Mouse (Mus musculus) hindbrain, embryonic 14.5 days (tissue): Measurements from ENCODE around the gene Map7d2. TPM values are rescaled to one million over a fixed set of nuclear protein-coding genes. Genes with fewer than 3 reads are reported as not detected.

Experiments used
- ATAC-seq: fragments of 200-750 bp; cut with Nextera tagmentation; 2 replicates; pipeline ENCODE4 v1.8.0; 2017; ENCODE audit warnings: moderate number of reproducible peaks, mild to moderate bottlenecking, moderate TSS enrichment, moderate library complexity; ENCODE audit not compliant: low FRiP score
- DNase-seq: peaks from one replicate; pipeline ENCODE4 v3.0.0-alpha.2; 2015; ENCODE audit warnings: low spot score
- H3K27ac ChIP-seq: fragments of 300-500 bp; sonication (generic); 2 replicates; pipeline ENCODE4 v1.5.1; 2014; ENCODE audit warnings: mild to moderate bottlenecking, moderate library complexity
- H3K27me3 ChIP-seq: fragments of 300-500 bp; sonication (generic); 2 replicates; pipeline ENCODE4 v1.6.1; 2014; ENCODE audit warnings: mild to moderate bottlenecking, low read length, mixed read lengths; ENCODE audit not compliant: control insufficient read depth, insufficient read depth
- H3K36me3 ChIP-seq: fragments of 300-500 bp; sonication (generic); replicated peaks from 2 replicates; pipeline ENCODE4 v1.6.1; 2014; ENCODE audit not compliant: control insufficient read depth, insufficient read depth
- H3K4me1 ChIP-seq: fragments of 300-500 bp; sonication (generic); replicated peaks from 2 replicates; pipeline ENCODE4 v1.6.1; 2014; ENCODE audit warnings: antibody characterized with exemption, low read length, mixed read lengths; ENCODE audit not compliant: control insufficient read depth, insufficient read depth
- H3K4me2 ChIP-seq: fragments of 300-500 bp; sonication (generic); replicated peaks from 2 replicates; pipeline ENCODE4 v1.6.1; 2014; ENCODE audit warnings: mild to moderate bottlenecking, moderate library complexity
- H3K4me3 ChIP-seq: fragments of 300-500 bp; sonication (generic); replicated peaks from 2 replicates; pipeline ENCODE4 v1.5.1; 2014; ENCODE audit warnings: mild to moderate bottlenecking, low read length
- H3K9ac ChIP-seq: fragments of 300-500 bp; sonication (generic); 2 replicates; pipeline ENCODE4 v1.6.1; 2014
- H3K9me3 ChIP-seq: fragments of 300-500 bp; sonication (generic); 2 replicates; pipeline ENCODE4 v1.6.1; 2016; ENCODE audit warnings: low read length; ENCODE audit not compliant: control insufficient read depth
- whole genome bisulfite sequencing: fragments of 180-500 bp; shearing (Covaris S2); extraction: QIAGEN DNeasy Blood & Tissue Kit; methylation state at CpG from one replicate; pipeline ENCODE4 v1.1.7; 2014; 5-methylcytosine and 5-hydroxymethylcytosine counted together
- polyA plus RNA-seq: library from polyadenylated mRNA; unstranded; fragments of >200 nt; fragmentation: Nextera tagmentation; extraction: Ambion mirVana; gene quantifications from 2 replicates; pipeline ENCODE4 v1.2.1, GENCODE M21; 2014

Gene Map7d2
- polyA plus RNA-seq, 1 experiment from 2014 or later, result 38.2 TPM

- Histone ChIP-seq H3K9ac (peak overlapping the region; percentile 68), H3K27me3 (no peaks in the 10 kb centered on the region; the same call in 1 of the 2 replicates), H3K4me2 (peak overlapping the region; percentile 51), H3K4me1 (peaks cover 4% of the 10 kb centered on the region; the same call in 1 of the 2 replicates), H3K4me3 (peak overlapping the region; percentile 63), H3K36me3 (no peaks in the 10 kb centered on the region), H3K9me3 (no peaks in the 10 kb centered on the region), H3K27ac (peak overlapping the region; percentile 80)
- WGBS, result 17% methylated on average over 39 of the region's 56 CpGs
- ATAC-seq, result peak; percentile 41
- DNase-seq, result no peak
Measured at GRCm38 (mm10) chrX:159532811-159533462, 118.6 kb downstream of the Map7d2 start.

- no peak for ATAC-seq
Measured at GRCm38 (mm10) chrX:159541936-159542335, 127.6 kb downstream of the Map7d2 start.

GRCm38 (mm10) chrX:159547093-159547492 lies 132.7 kb downstream of the Map7d2 start:
- Histone ChIP-seq H3K4me1 (no peaks in the 10 kb centered on the region), H3K4me3 (no peak overlapping the region), H3K36me3 (peaks cover 11% of the 10 kb centered on the region; the same call in 1 of the 2 replicates), H3K27ac (no peak overlapping the region), H3K27me3 (no peaks in the 10 kb centered on the region), H3K4me2 (no peak overlapping the region), H3K9ac (no peak overlapping the region), H3K9me3 (no peaks in the 10 kb centered on the region)
- no peak for DNase-seq
- 91% methylated on average over 5 of the region's 5 CpGs for WGBS
- no peak for ATAC-seq

More at GRCm38 (mm10) chrX:159541936-159542335, 127.6 kb downstream of the Map7d2 start:
- Histone ChIP-seq H3K4me1 (no peaks in the 10 kb centered on the region), H3K9me3 (no peaks in the 10 kb centered on the region), H3K9ac (no peak overlapping the region), H3K27me3 (no peaks in the 10 kb centered on the region), H3K4me3 (no peak overlapping the region), H3K4me2 (no peak overlapping the region), H3K36me3 (no peaks in the 10 kb centered on the region), H3K27ac (no peak overlapping the region)
- 90% methylated on average over 18 of the region's 18 CpGs for WGBS
- no peak for DNase-seq

Other genes with a start within 250 kb of the Map7d2 start
- gene Rps6ka3, start 204.3 kb upstream of the Map7d2 start, polyA plus RNA-seq, result 4.0 and 4.7 TPM in 2 replicates
- gene Eif1ax, start 42.4 kb upstream of the Map7d2 start, polyA plus RNA-seq, result 109 and 116 TPM in 2 replicates
- 22.4 and 23.0 TPM in 2 replicates for gene Bclaf3, start 112.1 kb downstream of the Map7d2 start, polyA plus RNA-seq
- gene Sh3kbp1, start 212.7 kb downstream of the Map7d2 start, polyA plus RNA-seq, result 53.4 and 61.1 TPM in 2 replicates